Mouse (Mus musculus) stomach, embryonic 16.5 days (tissue): ENCODE data around the gene Npdc1. TPM values are rescaled to one million over a fixed set of nuclear protein-coding genes. Genes with fewer than 3 reads are reported as not detected.

ENCODE experiments used
- ATAC-seq: fragments of 200-750 bp; cut with Nextera tagmentation; 2 replicates; pipeline ENCODE4 v1.8.0; 2017; ENCODE audit warnings: moderate number of reproducible peaks, moderate TSS enrichment; ENCODE audit not compliant: insufficient read depth, low FRiP score
- H3K27ac ChIP-seq: fragments of 300-500 bp; sonication (generic); 2 replicates; pipeline ENCODE4 v1.5.1; 2014; ENCODE audit warnings: low read length
- H3K27me3 ChIP-seq: fragments of 300-500 bp; sonication (generic); 2 replicates; pipeline ENCODE4 v1.6.1; 2014; ENCODE audit warnings: low read length, control low read depth, mixed read lengths; ENCODE audit not compliant: control insufficient read depth, insufficient read depth
- H3K36me3 ChIP-seq: fragments of 300-500 bp; sonication (generic); 2 replicates; pipeline ENCODE4 v1.6.1; 2014; ENCODE audit warnings: low read length; ENCODE audit not compliant: control insufficient read depth, insufficient read depth
- H3K4me1 ChIP-seq: fragments of 300-500 bp; sonication (generic); 2 replicates; pipeline ENCODE4 v1.6.1; 2014; ENCODE audit warnings: low read length, control low read depth, mixed read lengths; ENCODE audit not compliant: control insufficient read depth, insufficient read depth
- H3K4me2 ChIP-seq: fragments of 300-500 bp; sonication (generic); 2 replicates; pipeline ENCODE4 v1.6.1; 2014; ENCODE audit warnings: low read depth, low read length, mixed read lengths
- H3K4me3 ChIP-seq: fragments of 300-500 bp; sonication (generic); replicated peaks from 2 replicates; pipeline ENCODE4 v1.5.1; 2014; ENCODE audit warnings: mild to moderate bottlenecking, low read length
- H3K9ac ChIP-seq: fragments of 300-500 bp; sonication (generic); 2 replicates; pipeline ENCODE4 v1.6.1; 2014; ENCODE audit warnings: low read length
- H3K9me3 ChIP-seq: fragments of 300-500 bp; sonication (generic); replicated peaks from 2 replicates; pipeline ENCODE4 v1.6.1; 2016; ENCODE audit warnings: low read length, control low read depth; ENCODE audit not compliant: control insufficient read depth
- WGBS: fragments of 180-500 bp; shearing (Covaris S2); extraction: QIAGEN DNeasy Blood & Tissue Kit; methylation state at CpG from one replicate; pipeline ENCODE4 v1.1.7; 2014; 5-methylcytosine and 5-hydroxymethylcytosine counted together
- polyA plus RNA-seq: library from polyadenylated mRNA; unstranded; fragments of >200 nt; fragmentation: Nextera tagmentation; extraction: Ambion mirVana; gene quantifications from 2 replicates; pipeline ENCODE4 v1.2.1, GENCODE M21; 2015

Npdc1 gene
- polyA plus RNA-seq, 1 experiment from 2014 or later, result 54.9 TPM

DNA sequence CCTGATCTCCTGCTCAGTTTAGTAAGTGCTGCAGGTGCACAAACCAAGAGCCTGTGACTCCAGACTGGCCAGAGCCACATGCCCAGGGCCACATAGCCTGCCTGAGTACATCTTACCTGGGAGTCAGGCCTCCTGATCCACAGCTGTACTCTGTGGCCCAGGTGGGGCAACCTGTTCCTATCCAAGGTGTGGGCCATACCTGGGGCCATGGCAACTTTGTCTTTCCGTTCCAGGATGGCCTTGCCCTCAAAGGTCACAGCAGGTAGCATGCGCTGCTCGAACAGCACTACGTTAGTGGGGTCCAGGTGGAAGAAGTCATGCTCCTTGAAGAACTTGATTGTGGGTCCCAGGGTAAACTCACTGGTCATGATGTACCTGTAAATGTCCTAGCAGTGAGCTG lies 34.8 kb upstream of the Npdc1 start:
- peak overlapping the region; percentile 89 for H3K9ac ChIP-seq
- 84% methylated on average over 4 of the region's 4 CpGs for WGBS

DNA sequence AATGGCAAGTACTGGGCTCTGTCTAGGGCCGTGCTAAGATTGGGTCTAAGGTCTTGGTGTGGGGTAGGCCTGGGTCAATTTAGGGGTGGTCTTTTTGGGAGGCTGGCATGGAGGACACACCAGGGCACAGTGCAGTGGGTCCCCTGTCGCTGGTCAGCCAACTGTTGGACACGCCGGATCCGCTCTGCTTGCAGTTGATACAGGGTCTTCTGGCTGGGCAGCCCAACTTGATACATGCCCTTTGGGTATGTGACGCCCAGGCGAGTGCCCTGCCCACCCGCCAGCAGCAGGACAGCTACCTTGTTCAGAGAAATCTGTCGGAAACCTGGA lies 34.4 kb upstream of the Npdc1 start:
- peak overlapping the region; percentile 95 for H3K4me2 ChIP-seq
- WGBS, result 35% methylated on average over 9 of the region's 9 CpGs
- peak overlapping the region; percentile 89 for H3K9ac ChIP-seq
- peak overlapping the region; percentile 80 for H3K4me3 ChIP-seq
- ATAC-seq, result no peak
- no peaks in the 10 kb centered on the region for H3K27me3 ChIP-seq
- peaks cover 7% of the 10 kb centered on the region for H3K4me1 ChIP-seq
- no peaks in the 10 kb centered on the region for H3K36me3 ChIP-seq
- H3K27ac ChIP-seq, result no peak overlapping the region
- H3K9me3 ChIP-seq, result no peaks in the 10 kb centered on the region

More for the DNA sequence above, 34.8 kb upstream of the Npdc1 start:
- H3K36me3 ChIP-seq, result no peaks in the 10 kb centered on the region
- ATAC-seq, result no peak
- H3K4me3 ChIP-seq, result peak overlapping the region; percentile 80
- H3K4me1 ChIP-seq, result peaks cover 7% of the 10 kb centered on the region
- H3K27me3 ChIP-seq, result no peaks in the 10 kb centered on the region
- no peaks in the 10 kb centered on the region for H3K9me3 ChIP-seq
- peak overlapping the region; percentile 95 for H3K4me2 ChIP-seq
- H3K27ac ChIP-seq, result 0 out of 2 replicates have a peak overlapping the region, but pooled peaks have one; percentile 44

DNA sequence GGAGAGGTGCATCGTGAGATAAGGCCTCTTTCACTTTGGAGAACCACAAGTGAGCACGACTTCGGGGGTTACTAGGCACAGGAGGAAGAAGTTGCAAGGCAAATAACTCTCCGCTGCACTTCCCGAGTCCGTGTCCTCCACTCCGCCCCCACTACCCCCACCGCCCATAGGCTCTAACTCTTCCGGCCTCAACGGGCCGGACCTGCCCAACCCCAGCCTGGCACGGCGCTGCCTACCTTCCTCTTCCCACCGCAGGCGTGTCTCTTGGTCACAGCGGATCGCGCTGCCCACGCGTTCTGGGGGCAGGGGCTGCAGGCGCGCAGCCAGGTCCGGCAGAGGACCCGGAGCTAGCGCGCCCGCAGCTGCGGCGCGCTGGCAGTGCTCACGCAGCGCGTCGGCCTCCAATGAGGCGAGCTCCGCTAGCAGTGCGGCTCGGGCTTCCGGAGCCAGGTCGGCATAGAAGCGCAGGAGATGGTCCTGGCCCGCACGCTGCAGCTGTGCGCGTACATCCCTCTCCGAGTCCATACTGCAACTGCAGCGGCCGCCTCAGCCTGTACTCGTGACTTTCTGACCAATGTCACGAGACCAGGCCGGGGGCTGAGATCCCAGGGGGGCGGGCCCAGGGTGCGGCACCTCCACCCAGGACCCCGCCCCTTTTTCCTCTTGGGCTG lies 33.9 kb upstream of the Npdc1 start, which contains the start of gene Uap1l1:
Uap1l1 (minus strand) TSS at position 592 of the 671 bp plus-strand sequence.
- H3K4me2 ChIP-seq, result peak within 1 kb of the TSS; percentile 95
- H3K27me3 ChIP-seq, result no peaks in the 10 kb centered on the region
- H3K36me3 ChIP-seq, result no peaks in the 10 kb centered on the region
- peak within 1 kb of the TSS; percentile 80 for H3K4me3 ChIP-seq
- WGBS, result under 1% methylated on average over 54 of the region's 54 CpGs
- peak; percentile 81 for ATAC-seq
- peaks cover 7% of the 10 kb centered on the region for H3K4me1 ChIP-seq
- H3K9ac ChIP-seq, result peak within 1 kb of the TSS; percentile 89
- H3K27ac ChIP-seq, result peak within 1 kb of the TSS; percentile 78
- H3K9me3 ChIP-seq, result no peaks in the 10 kb centered on the region

DNA sequence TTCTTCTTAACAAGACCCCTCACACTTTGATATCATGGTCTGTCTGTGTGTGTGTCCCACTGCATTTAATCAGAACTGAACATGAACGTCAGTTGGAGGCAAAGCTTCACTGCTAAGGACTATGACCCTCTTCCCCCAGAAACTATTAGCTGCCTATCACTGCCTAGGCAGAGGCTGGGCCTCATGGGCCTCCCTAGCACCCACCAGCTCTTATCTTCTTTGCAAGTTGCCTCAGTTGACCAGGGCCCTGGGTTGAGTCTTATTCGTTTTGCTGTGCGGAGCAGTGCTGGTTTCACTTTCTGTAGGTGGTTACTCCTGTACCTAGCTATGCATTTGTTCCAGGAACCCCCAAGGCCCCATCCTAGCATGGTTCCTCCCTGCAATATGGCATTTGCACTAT lies 29.2 kb upstream of the Npdc1 start:
- 72% methylated on average over 3 of the region's 3 CpGs for WGBS
- no peaks in the 10 kb centered on the region for H3K27me3 ChIP-seq
- H3K9ac ChIP-seq, result no peak overlapping the region
- peaks cover 26% of the 10 kb centered on the region for H3K4me1 ChIP-seq
- no peak for ATAC-seq
- H3K9me3 ChIP-seq, result no peaks in the 10 kb centered on the region
- H3K4me3 ChIP-seq, result no peak overlapping the region
- H3K27ac ChIP-seq, result no peak overlapping the region
- no peaks in the 10 kb centered on the region; the same call in 1 of the 2 replicates for H3K36me3 ChIP-seq
- H3K4me2 ChIP-seq, result no peak overlapping the region

DNA sequence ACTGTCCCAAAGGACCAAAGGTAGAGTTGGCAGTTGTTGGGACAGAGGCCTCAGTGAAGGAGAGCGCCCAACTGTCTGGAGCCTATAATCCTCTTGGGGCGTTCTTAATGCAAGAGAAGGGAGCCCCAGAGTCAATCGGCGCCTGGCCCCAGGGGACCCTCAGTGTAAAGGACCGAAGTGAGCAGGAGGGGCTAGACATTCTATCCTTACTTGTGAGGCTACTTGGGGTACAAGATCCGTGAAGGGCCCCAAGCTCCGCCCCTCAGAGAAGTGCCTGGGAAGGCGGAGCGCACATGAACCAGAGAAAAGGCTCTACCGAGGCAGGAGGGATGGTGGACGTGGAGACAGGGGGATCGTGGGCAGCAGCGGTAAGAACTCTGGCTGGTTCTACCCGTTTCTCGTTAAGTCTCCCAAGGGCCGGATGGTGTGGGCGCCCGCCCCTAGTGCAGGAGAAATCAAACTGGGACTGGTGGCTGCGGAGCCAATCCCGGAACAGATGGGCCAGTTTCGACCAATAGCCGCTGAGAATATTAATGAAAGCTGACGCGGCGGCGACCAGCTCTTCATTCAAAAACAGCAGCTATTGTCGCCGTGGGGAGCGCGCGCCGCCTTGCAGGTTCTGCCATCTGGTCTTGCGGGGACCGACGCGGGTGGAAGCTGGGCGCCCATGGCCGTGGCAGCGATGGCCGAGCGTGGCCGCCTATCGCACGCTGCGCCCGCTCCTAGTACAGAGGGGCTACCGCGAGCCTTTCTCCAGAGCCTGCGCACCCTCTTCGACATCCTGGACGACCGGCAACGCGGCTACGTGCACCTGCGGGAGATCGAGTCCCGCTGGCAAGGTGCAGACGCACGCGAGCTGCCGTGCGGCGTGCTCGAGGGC lies 27.1 kb upstream of the Npdc1 start, which contains the start of gene Sapcd2:
Sapcd2 (plus strand) TSS at position 558 of the 880 bp plus-strand sequence.
- peaks cover 26% of the 10 kb centered on the region for H3K4me1 ChIP-seq
- H3K4me2 ChIP-seq, result peak within 1 kb of the TSS; percentile 92
- H3K9me3 ChIP-seq, result no peaks in the 10 kb centered on the region
- H3K27ac ChIP-seq, result peak within 1 kb of the TSS; percentile 83
- ATAC-seq, result peak; percentile 92
- H3K36me3 ChIP-seq, result no peaks in the 10 kb centered on the region; the same call in 1 of the 2 replicates
- 1% methylated on average over 65 of the region's 65 CpGs for WGBS
- H3K9ac ChIP-seq, result peak within 1 kb of the TSS; percentile 75
- peak within 1 kb of the TSS; percentile 70 for H3K4me3 ChIP-seq
- no peaks in the 10 kb centered on the region for H3K27me3 ChIP-seq

DNA sequence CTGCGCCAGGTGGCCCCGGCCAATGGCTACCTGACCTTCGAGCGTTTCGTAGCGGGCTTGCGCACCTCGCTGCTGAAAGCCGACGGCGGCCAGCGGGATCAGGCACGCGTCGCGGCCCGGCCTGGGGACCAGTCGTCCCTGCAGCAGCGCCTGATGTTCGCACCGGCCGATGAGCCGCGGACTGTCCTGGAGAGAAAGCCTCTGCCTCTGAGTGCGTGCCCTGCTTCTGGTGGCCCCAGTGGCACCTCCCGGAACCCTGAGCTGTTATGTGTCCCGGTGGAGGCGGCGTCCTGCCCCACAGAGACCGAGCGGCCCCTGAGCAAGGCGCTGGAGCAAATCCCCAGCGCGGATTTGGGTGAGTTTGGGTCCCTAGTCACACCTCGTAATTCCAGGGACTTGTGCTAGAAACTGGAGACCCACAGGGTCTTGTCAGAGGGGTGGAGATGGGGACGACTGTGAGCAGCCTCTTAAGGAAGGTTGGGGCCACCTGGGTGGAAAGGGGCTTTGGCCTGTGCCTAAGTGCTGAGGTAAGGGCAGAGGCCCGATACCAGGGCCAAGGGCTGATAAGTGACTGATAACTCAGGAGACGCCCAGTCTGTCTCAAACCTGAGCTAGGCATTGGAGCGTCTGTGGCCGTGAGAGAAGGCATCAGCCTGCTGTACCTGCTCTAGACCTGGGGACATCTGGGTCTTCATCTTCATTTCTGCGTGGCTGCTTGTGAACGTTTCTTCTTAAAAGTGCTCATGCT lies 26.3 kb upstream of the Npdc1 start:
- H3K4me1 ChIP-seq, result peaks cover 26% of the 10 kb centered on the region
- WGBS, result 1% methylated on average over 42 of the region's 42 CpGs
- H3K27ac ChIP-seq, result no peak overlapping the region
- H3K4me2 ChIP-seq, result peak overlapping the region; percentile 92
- ATAC-seq, result no peak
- H3K27me3 ChIP-seq, result no peaks in the 10 kb centered on the region
- H3K4me3 ChIP-seq, result peak overlapping the region; percentile 70
- H3K36me3 ChIP-seq, result peaks cover 3% of the 10 kb centered on the region; the same call in 1 of the 2 replicates
- no peaks in the 10 kb centered on the region for H3K9me3 ChIP-seq
- H3K9ac ChIP-seq, result peak overlapping the region; percentile 75

DNA sequence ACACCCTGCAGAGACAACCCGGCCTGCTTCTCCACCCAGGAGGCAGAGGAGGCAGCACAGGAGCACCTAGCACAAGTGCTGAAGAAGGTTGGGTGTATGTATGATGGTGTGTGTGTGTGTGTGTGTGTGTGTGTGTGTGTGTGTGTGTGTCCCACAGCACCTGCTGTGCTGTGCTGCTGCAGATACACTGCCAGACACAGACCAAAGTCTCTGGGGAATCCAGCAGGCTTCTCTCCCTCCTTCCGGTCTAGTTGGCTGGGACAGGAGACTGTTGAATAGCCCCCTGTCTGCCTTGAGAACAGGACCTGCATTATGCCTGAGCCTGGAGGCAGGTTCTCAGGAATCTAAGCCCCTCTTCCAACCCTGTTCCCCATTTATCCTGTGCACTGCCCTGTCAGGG lies 25.7 kb upstream of the Npdc1 start:
- Histone ChIP-seq H3K27me3 (no peaks in the 10 kb centered on the region), H3K4me1 (peaks cover 26% of the 10 kb centered on the region), H3K9me3 (no peaks in the 10 kb centered on the region), H3K9ac (peak overlapping the region; percentile 75), H3K27ac (no peak overlapping the region), H3K36me3 (peaks cover 3% of the 10 kb centered on the region; the same call in 1 of the 2 replicates), H3K4me3 (peak overlapping the region; percentile 70), H3K4me2 (peak overlapping the region; percentile 92)
- no peak for ATAC-seq
- WGBS, result 38% methylated on average over 2 of the region's 2 CpGs

DNA sequence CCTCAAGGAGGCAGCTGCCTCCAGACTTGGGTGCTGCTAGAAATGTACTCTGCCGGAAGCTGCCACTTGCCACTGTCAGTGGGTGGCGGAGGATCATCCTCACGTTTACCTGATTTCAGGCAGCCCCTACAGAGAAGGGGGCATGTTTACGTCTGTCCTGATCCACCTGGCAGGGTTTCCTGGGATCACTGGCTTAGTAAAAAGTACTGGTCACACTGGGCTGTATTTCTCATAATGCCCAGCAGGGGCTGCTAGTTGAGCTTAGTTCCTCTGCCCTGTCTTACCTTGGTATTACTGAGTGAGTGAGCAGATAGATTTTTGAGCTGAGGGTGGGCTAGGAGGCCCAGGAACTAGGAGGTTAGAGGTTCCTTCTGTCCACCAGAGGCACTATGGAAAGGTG lies 22.6 kb upstream of the Npdc1 start:
- 54% methylated on average over 4 of the region's 4 CpGs for WGBS

More for the DNA sequence above, 22.6 kb upstream of the Npdc1 start:
- H3K4me3 ChIP-seq, result no peak overlapping the region
- no peak overlapping the region for H3K9ac ChIP-seq
- H3K4me2 ChIP-seq, result no peak overlapping the region
- no peaks in the 10 kb centered on the region for H3K9me3 ChIP-seq
- ATAC-seq, result no peak
- no peaks in the 10 kb centered on the region for H3K27me3 ChIP-seq
- H3K4me1 ChIP-seq, result peaks cover 25% of the 10 kb centered on the region
- peaks cover 3% of the 10 kb centered on the region; the same call in 1 of the 2 replicates for H3K36me3 ChIP-seq
- no peak overlapping the region for H3K27ac ChIP-seq
